Mouse (Mus musculus) heart, embryonic 15.5 days (tissue): ENCODE results near the gene Lefty1. TPM values are rescaled to one million over a fixed set of nuclear protein-coding genes. Genes with fewer than 3 reads are reported as not detected.

Source experiments
- ATAC-seq: fragments of 200-750 bp; cut with Nextera tagmentation; replicated peaks from 2 replicates; pipeline ENCODE4 v1.8.0; 2017; ENCODE audit warnings: low read depth, moderate TSS enrichment; ENCODE audit not compliant: insufficient number of reproducible peaks, insufficient read depth, low FRiP score
- H3K27ac ChIP-seq: fragments of 300-500 bp; sonication (generic); 2 replicates; pipeline ENCODE4 v1.5.1; 2015; ENCODE audit warnings: mild to moderate bottlenecking, inconsistent platforms
- H3K27me3 ChIP-seq: fragments of 300-500 bp; sonication (generic); 2 replicates; pipeline ENCODE4 v1.6.1; 2015; ENCODE audit warnings: inconsistent platforms
- H3K36me3 ChIP-seq: fragments of 300-500 bp; sonication (generic); 2 replicates; pipeline ENCODE4 v1.6.1; 2015; ENCODE audit warnings: mild to moderate bottlenecking, inconsistent platforms
- H3K4me1 ChIP-seq: fragments of 300-500 bp; sonication (generic); replicated peaks from 2 replicates; pipeline ENCODE4 v1.6.1; 2015; ENCODE audit warnings: inconsistent platforms
- H3K4me2 ChIP-seq: fragments of 300-500 bp; sonication (generic); 2 replicates; pipeline ENCODE4 v1.6.1; 2015; ENCODE audit warnings: inconsistent platforms, mild to moderate bottlenecking, moderate library complexity
- H3K4me3 ChIP-seq: fragments of 300-500 bp; sonication (generic); 2 replicates; pipeline ENCODE4 v1.5.1; 2015; ENCODE audit warnings: mild to moderate bottlenecking, inconsistent platforms
- H3K9ac ChIP-seq: fragments of 300-500 bp; sonication (generic); 2 replicates; pipeline ENCODE4 v1.6.1; 2015; ENCODE audit warnings: mild to moderate bottlenecking, inconsistent platforms
- H3K9me3 ChIP-seq: fragments of 300-500 bp; sonication (generic); replicated peaks from 2 replicates; pipeline ENCODE4 v1.6.1; 2016; ENCODE audit warnings: inconsistent platforms
- WGBS: fragments of 180-500 bp; shearing (Covaris S2); methylation state at CpG from one replicate; pipeline ENCODE4 v1.1.7; 2015; ENCODE audit warnings: mixed read lengths; 5-methylcytosine and 5-hydroxymethylcytosine counted together
- polyA plus RNA-seq: library from polyadenylated mRNA; unstranded; fragments of >200 nt; fragmentation: Nextera tagmentation; extraction: Ambion mirVana; gene quantifications from 2 replicates; pipeline ENCODE4 v1.2.1, GENCODE M21; 2015

The Lefty1 gene
- polyA plus RNA-seq, 1 experiment from 2014 or later: 1.0 TPM

GRCm38 (mm10) chr1:180942166-180943031 is 7.6 kb downstream of the Lefty1 start, which contains the start of gene Tmem63a:
Gene Tmem63a (plus strand): TSS chr1:180942344.
- H3K4me3 ChIP-seq: peak within 1 kb of the TSS; percentile 85
- peaks cover 48% of the 10 kb centered on the region for H3K4me1 ChIP-seq
- H3K4me2 ChIP-seq: peak within 1 kb of the TSS; percentile 95
- H3K9ac ChIP-seq: peak within 1 kb of the TSS; percentile 78
- under 1% methylated on average over 73 of the region's 73 CpGs for WGBS
- H3K27me3 ChIP-seq: peaks cover 8% of the 10 kb centered on the region; the same call in 1 of the 2 replicates
- H3K36me3 ChIP-seq: peaks cover under 1% of the 10 kb centered on the region; the same call in 1 of the 2 replicates
- peak; percentile 63 for ATAC-seq
- H3K27ac ChIP-seq: peak within 1 kb of the TSS; percentile 89
- H3K9me3 ChIP-seq: no peaks in the 10 kb centered on the region

- peaks cover 48% of the 10 kb centered on the region for H3K4me1 ChIP-seq
- H3K9ac ChIP-seq: peak overlapping the region; percentile 78
- peak overlapping the region; percentile 89 for H3K27ac ChIP-seq
- peaks cover 7% of the 10 kb centered on the region for H3K36me3 ChIP-seq
- H3K27me3 ChIP-seq: 0 out of 2 replicates have a peak, but pooled peaks cover under 1% of the 10 kb centered on the region
- no peaks in the 10 kb centered on the region for H3K9me3 ChIP-seq
- H3K4me2 ChIP-seq: peak overlapping the region; percentile 95
- H3K4me3 ChIP-seq: peak overlapping the region; percentile 85
- ATAC-seq: no peak
- 39% methylated on average over 11 of the region's 11 CpGs for WGBS
These were observed 8.3 kb downstream of the Lefty1 start for GRCm38 (mm10) chr1:180943032-180943644.

GRCm38 (mm10) chr1:180943896-180944295 is 9.1 kb downstream of the Lefty1 start:
- Histone ChIP-seq H3K4me2 (no peak overlapping the region), H3K9ac (no peak overlapping the region)

GRCm38 (mm10) chr1:180944553-180944952 is 9.7 kb downstream of the Lefty1 start:
- H3K27me3 ChIP-seq: no peaks in the 10 kb centered on the region
- no peaks in the 10 kb centered on the region for H3K9me3 ChIP-seq
- peaks cover 48% of the 10 kb centered on the region for H3K4me1 ChIP-seq
- 71% methylated on average over 4 of the region's 4 CpGs for WGBS
- peaks cover 21% of the 10 kb centered on the region for H3K36me3 ChIP-seq
- ATAC-seq: no peak
- H3K9ac ChIP-seq: no peak overlapping the region
- H3K4me2 ChIP-seq: no peak overlapping the region
- H3K4me3 ChIP-seq: no peak overlapping the region
- peak overlapping the region; percentile 57; the same call in 1 of the 2 replicates for H3K27ac ChIP-seq

More at GRCm38 (mm10) chr1:180943896-180944295, 9.1 kb downstream of the Lefty1 start:
- 65% methylated on average over 1 of the region's 1 CpGs for WGBS
- Histone ChIP-seq H3K36me3 (peaks cover 14% of the 10 kb centered on the region), H3K27me3 (no peaks in the 10 kb centered on the region), H3K4me1 (peaks cover 48% of the 10 kb centered on the region), H3K27ac (0 out of 2 replicates have a peak overlapping the region, but pooled peaks have one; percentile 57), H3K4me3 (no peak overlapping the region), H3K9me3 (no peaks in the 10 kb centered on the region)
- ATAC-seq: no peak

GRCm38 (mm10) chr1:180945001-180945980 is 10.5 kb downstream of the Lefty1 start:
- WGBS: 34% methylated on average over 20 of the region's 20 CpGs
- H3K27me3 ChIP-seq: no peaks in the 10 kb centered on the region
- ATAC-seq: peak; percentile 72
- H3K27ac ChIP-seq: peak overlapping the region; percentile 57
- H3K4me1 ChIP-seq: peaks cover 48% of the 10 kb centered on the region
- peak overlapping the region; percentile 47 for H3K4me2 ChIP-seq
- H3K36me3 ChIP-seq: peaks cover 28% of the 10 kb centered on the region
- peak overlapping the region; percentile 15; the same call in 1 of the 2 replicates for H3K9ac ChIP-seq
- no peak overlapping the region; the same call in 1 of the 2 replicates for H3K4me3 ChIP-seq
- H3K9me3 ChIP-seq: no peaks in the 10 kb centered on the region

GRCm38 (mm10) chr1:180946448-180946847 is 11.6 kb downstream of the Lefty1 start:
- H3K4me2 ChIP-seq: no peak overlapping the region
- no peaks in the 10 kb centered on the region for H3K9me3 ChIP-seq
- peaks cover 32% of the 10 kb centered on the region for H3K36me3 ChIP-seq
- no peak overlapping the region for H3K4me3 ChIP-seq
- no peaks in the 10 kb centered on the region for H3K27me3 ChIP-seq
- 71% methylated on average over 6 of the region's 6 CpGs for WGBS
- ATAC-seq: no peak
- H3K4me1 ChIP-seq: peaks cover 41% of the 10 kb centered on the region
- H3K27ac ChIP-seq: no peak overlapping the region
- no peak overlapping the region for H3K9ac ChIP-seq

- Histone ChIP-seq H3K4me2 (no peak overlapping the region), H3K36me3 (peaks cover 65% of the 10 kb centered on the region), H3K9me3 (no peaks in the 10 kb centered on the region), H3K27me3 (no peaks in the 10 kb centered on the region), H3K4me3 (no peak overlapping the region), H3K27ac (no peak overlapping the region), H3K4me1 (no peaks in the 10 kb centered on the region), H3K9ac (no peak overlapping the region)
- 73% methylated on average over 6 of the region's 6 CpGs for WGBS
- ATAC-seq: no peak
These were observed 17.4 kb downstream of the Lefty1 start for GRCm38 (mm10) chr1:180952085-180952746.

GRCm38 (mm10) chr1:180952808-180953207 is 18.0 kb downstream of the Lefty1 start:
- Histone ChIP-seq H3K9ac (no peak overlapping the region), H3K4me3 (no peak overlapping the region), H3K4me2 (no peak overlapping the region), H3K4me1 (no peaks in the 10 kb centered on the region), H3K27ac (no peak overlapping the region), H3K27me3 (no peaks in the 10 kb centered on the region), H3K9me3 (no peaks in the 10 kb centered on the region), H3K36me3 (peaks cover 65% of the 10 kb centered on the region)
- WGBS: 89% methylated on average over 5 of the region's 5 CpGs
- no peak for ATAC-seq

- Histone ChIP-seq H3K4me3 (no peak overlapping the region), H3K36me3 (peaks cover 56% of the 10 kb centered on the region), H3K27me3 (no peaks in the 10 kb centered on the region), H3K9ac (no peak overlapping the region), H3K4me1 (no peaks in the 10 kb centered on the region), H3K4me2 (no peak overlapping the region), H3K27ac (no peak overlapping the region), H3K9me3 (no peaks in the 10 kb centered on the region)
- no peak for ATAC-seq
- WGBS: 91% methylated on average over 8 of the region's 8 CpGs
These were observed 21.6 kb downstream of the Lefty1 start for GRCm38 (mm10) chr1:180956401-180956800.

- peaks cover 59% of the 10 kb centered on the region for H3K36me3 ChIP-seq
- no peaks in the 10 kb centered on the region for H3K27me3 ChIP-seq
- H3K4me1 ChIP-seq: no peaks in the 10 kb centered on the region
- peak; percentile 65 for ATAC-seq
- 74% methylated on average over 8 of the region's 8 CpGs for WGBS
- no peak overlapping the region for H3K4me3 ChIP-seq
- H3K4me2 ChIP-seq: no peak overlapping the region
- H3K27ac ChIP-seq: no peak overlapping the region; the same call in 1 of the 2 replicates
- no peak overlapping the region for H3K9ac ChIP-seq
- no peaks in the 10 kb centered on the region for H3K9me3 ChIP-seq
These were observed 22.2 kb downstream of the Lefty1 start for GRCm38 (mm10) chr1:180956973-180957381.
